Mouse (Mus musculus): Measurements from ENCODE around the gene Twist2.

The Twist2 gene

GRCm38 (mm10) chr1:91873572-91874285 lies 72.5 kb downstream of the Twist2 start:
- DNase-seq (ENCODE audit: extremely low read depth, low read depth): no peak

DNA sequence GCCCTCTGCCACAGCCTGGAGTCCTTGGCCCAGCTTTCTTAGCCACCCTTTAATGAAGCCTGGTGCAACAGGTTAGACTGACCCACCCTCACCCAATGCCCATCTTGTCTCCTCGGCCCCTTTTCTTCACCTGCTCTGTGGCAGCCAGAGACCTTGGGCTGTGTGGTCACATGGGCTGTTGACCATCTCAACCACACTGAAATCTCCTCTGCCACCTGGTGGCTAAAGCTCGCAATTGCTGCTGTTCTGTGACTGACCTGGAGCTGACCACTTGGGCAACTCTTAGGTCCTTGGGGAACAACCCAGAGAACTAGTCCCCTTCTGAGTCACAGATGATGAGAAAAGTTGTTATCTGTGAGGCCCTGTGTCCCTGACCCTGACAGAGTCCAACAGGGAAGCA lies 73.4 kb downstream of the Twist2 start:
- no peak for DNase-seq (ENCODE audit: extremely low read depth, low read depth)

- no peak for DNase-seq (ENCODE audit: extremely low read depth, low read depth)
These were observed 73.9 kb downstream of the Twist2 start for GRCm38 (mm10) chr1:91875042-91875720.

GRCm38 (mm10) chr1:91878696-91879095 lies 77.4 kb downstream of the Twist2 start:
- DNase-seq (ENCODE audit: extremely low read depth, low read depth): no peak

DNA sequence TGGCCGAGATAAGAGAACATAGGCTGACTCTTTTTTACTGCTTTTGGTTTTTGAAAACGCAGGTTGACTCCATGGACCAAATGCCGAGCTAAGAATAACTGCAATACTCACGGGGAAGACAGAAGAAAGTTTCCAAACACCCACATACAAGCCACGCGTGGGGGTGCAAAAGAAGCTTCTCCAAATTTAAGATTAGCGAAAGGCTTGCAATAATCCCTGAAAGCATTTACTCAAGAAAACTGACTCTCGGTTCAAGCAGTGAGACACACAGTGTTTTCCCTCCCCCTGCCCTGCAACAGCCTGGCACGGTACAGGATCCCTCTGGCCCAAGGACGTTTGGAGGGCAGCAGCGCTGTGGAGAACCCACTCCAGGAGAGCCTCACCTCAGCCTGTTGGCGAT lies 78.9 kb downstream of the Twist2 start:
- DNase-seq (ENCODE audit: extremely low read depth, low read depth): no peak

GRCm38 (mm10) chr1:91880899-91881298 lies 79.6 kb downstream of the Twist2 start:
- DNase-seq (ENCODE audit: extremely low read depth, low read depth): no peak

DNA sequence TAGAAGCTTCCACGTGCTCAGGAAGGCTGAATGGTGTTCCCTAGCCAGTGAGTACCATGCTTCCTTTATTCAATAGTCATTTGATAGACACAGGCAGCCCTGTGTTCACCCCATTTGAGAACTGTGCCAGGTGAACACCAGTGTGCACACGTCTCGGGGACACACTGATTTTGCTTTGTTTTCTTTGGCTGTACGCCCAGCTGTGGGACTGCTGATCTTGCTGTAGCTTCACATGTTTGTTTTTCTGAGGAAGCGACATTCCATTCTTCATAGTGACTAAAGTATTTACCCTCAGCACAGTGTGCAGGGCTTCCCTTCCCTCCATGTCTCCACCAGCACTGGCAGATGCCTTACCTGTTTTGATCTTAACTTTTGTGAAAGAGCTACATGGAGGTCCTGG lies 81.9 kb downstream of the Twist2 start:
- DNase-seq (ENCODE audit: extremely low read depth, low read depth): no peak

DNA sequence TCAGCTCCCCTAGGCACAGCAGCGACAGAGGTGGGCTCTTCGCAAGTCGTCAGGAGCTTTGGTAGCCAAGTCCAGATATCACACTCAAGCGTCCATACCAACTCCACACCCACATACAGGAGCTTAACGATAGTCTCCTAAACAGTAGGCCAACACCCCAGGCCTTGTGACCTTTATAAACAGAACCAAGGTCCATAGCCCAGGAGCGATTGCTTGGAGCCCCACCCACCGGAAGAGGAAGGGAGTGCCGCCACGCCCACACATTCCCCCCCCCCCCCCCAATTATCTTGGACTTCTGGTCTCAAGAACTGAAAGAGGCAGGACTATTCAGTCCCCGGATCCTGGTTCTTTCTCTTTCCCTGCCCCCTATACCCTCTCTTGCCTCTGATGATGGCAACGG lies 92.3 kb downstream of the Twist2 start:
- no peak for DNase-seq (ENCODE audit: extremely low read depth, low read depth)

DNA sequence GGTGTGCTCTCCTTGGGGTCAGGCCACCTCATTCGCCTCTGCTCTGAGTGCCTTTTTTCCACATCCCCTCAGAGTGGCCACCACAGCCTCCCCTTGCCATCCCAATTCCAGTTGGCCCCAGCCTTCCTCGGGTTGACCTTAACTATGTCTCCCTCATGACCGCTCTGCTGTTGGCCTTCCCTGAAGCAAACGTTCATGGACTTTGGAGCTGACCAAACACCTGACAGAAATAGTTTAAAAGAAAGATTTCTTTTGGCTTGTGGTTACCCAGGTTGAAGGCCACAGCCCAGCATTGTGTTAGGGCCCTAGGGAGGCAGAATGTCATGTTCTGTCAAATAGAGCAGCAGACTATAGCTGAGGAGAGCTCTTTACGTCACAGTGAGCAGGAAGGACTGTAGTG lies 93.0 kb downstream of the Twist2 start:
- DNase-seq (ENCODE audit: extremely low read depth, low read depth): no peak

GRCm38 (mm10) chr1:91897078-91897477 lies 95.8 kb downstream of the Twist2 start:
- no peak for DNase-seq (ENCODE audit: extremely low read depth, low read depth)
